Mouse (Mus musculus) layer of hippocampus, postnatal 14 days (tissue): Measurements from ENCODE around the gene Akap2. TPM values are rescaled to one million over a fixed set of nuclear protein-coding genes. Genes with fewer than 3 reads are reported as not detected.
"Not testable (repeated sequence)": the region's sequence is repeated elsewhere in the genome, so short reads cannot be mapped to it uniquely, and the experiment has no call there.

Source experiments
- DNase-seq, 2 experiments: peaks; one replicate each; pipeline ENCODE4 v3.0.0; 2021 to 2022; ENCODE audit warnings: low spot score in 2 of 2, mixed read lengths in 1 of 2
- total RNA-seq, 2 experiments: library from RNA; stranded (reverse); gene quantifications; 2 replicates each; pipeline ENCODE4 v1.2.3; 2021

Akap2 gene
- total RNA-seq, 2 experiments from 2014 or later = 47.1 to 53.1 TPM

DNA sequence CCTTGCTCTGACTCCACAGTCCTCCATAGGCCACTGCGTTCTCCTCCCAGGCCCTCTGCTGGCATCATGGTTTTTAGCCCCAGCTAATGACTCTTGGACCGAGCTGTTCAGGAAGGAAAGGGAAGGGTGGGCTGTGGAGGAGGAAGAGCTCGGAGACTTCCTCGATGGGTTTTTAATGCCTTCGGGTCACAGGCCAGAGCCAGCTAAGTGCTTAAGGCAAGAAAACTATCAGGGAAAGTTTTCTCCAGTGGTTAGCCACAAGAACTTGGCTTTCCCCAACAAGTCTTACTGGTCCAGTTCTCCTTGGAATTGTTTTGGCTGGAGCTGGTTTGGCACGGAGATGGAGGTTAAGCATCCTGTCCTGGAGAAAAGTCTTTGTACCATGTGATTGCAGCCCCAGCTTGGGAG is 142.8 kb downstream of the Akap2 start:
- no peak for DNase-seq

DNA sequence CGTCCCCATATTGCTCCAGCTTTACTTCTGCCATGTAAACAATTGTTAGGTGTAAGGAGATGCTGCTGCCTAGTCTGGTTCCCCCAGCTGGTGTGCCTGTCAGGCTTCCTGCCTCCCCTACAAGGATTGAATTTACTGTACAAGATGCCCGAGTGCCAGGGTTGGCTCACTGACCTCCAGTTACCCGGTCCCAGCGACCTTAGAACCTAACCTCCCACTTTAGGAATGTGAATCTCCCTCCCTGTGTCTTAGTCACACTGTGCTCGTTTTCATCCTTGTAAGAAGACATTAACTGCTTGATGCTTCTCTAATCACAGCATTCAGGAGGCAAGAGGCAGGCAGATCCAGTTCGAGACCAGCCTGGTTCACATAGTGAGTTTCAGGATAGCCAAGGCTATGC is 143.7 kb downstream of the Akap2 start:
- no peak for DNase-seq

DNA sequence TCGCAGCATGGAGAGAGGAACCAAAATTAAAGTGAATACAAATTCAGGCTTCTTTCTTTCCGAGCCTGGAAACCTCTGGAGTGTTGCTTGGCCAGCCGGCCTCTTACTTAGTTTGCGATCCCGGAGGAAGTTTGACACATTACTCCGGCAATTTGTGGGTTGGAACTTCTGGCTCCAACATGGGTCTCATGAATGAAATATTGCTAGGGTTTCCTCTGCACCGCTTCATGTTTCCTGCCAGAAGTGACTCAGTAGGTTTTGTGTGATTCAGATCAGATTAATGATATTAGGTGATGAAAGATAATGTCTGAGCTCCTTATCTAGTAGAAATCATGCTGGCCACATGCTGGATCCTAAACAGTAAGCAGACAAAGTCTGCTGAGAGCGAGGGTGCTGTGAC is 144.4 kb downstream of the Akap2 start:
- no peak for DNase-seq

DNA sequence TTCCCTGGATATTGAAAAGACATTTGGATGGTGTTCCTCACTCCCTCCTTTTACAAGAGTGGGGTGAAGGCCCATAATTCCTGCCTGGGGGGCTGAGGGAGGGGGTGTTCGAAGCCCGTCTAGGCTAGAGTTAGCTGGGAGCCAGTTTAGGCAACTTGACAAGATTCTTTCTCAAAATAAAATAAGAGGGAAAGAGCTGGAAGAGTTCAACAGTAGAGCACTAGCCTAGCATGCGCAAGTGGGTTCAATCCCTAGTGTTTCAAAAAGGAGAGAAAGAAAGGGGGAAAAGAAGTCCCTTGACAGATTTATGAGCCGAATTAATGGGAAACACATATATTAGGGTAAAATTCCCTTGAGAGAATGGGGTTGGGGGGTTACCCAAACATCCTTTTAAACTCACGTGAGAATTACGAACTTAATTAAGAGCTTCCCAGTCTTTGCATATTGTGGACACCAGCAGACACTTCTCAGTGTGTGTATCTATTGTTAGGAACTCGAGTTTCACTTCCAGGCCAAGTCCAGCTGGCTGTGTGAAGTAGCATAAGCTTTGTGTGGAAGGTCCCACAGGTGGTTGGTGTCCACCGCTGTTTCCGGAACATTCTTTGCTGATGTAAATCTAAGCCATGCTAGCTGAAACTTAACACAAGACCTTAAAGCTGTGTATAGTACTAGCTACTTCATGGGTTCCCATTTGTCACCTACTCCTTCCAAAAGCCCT is 145.0 kb downstream of the Akap2 start:
- no peak for DNase-seq

DNA sequence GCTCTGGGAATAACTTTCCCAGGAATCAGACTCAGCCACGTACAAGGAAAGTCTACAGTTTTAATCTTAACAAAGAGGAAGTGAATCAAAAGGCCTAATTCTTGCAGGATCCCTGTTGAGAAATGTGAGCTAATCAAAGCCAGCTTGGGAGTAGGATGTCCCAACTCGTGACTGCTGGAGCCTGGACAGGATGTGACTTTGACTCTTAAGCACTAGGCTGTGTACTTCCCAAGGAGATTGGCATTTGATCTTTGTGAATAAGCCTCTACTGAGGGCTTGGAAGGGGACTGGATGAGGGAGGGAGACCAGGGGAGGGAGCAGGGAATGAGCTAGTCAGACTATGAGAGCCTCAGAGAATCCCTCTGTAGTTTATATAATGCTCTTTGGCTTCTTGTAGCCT is 148.6 kb downstream of the Akap2 start:
- DNase-seq = no peak

DNA sequence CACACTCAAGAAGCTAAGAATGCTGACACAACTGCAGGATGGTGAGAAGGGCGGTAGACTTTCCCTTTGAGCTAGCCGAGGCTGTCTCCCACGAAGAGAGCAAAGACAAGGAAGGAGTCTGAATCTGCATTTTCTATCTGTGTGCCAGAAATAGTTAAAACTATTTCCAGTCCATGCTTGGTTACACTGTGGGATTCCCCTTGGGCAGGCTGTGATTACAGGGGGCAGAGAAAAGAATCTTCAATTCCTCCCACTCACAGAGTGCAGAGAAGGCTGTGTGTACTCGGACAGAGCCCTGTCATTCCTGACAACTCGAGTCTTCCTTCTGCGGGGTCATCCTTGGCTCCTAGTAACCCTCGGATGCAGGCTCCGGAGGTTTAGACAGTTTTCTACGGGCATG is 149.5 kb downstream of the Akap2 start:
- DNase-seq = no peak

DNA sequence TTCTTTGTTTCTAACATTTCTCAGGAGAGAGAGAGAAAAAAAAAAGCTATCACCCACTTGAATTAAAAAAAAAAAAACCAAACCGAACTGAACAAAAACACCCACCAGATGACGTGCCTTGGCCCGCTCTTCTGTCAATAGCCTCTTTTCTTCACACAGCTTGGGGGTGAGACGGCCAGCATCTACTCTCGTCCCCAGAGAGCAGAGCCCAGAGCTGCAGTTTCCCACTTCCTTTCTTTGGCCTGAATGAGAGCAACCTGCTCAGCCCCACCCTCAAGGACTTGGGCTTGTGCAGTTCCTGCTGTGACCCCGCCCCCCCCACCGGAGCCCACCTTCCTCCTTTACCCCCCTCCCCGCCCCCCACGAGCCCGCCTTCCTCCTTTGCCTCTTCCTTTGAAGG is 150.0 kb downstream of the Akap2 start:
- DNase-seq = no peak

DNA sequence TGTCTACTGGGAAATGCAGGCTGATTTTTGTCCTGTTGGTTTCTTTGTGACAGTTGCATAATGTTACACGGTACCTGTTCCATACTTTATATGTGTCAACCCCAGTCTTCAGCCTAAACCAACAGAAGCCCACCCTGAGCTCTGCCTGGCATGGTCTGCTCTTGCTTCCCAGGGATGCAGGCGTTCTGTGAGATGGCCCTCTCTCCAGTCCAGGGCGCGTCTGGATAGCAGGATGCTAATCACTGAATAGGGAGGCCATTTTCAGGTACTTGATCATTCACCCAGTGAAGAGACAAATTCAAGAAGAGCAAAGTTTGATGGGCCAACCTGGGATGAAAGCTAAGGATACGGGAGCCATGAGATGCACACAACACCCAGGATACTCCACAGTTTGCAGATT is 161.7 kb downstream of the Akap2 start:
- no peak for DNase-seq

DNA sequence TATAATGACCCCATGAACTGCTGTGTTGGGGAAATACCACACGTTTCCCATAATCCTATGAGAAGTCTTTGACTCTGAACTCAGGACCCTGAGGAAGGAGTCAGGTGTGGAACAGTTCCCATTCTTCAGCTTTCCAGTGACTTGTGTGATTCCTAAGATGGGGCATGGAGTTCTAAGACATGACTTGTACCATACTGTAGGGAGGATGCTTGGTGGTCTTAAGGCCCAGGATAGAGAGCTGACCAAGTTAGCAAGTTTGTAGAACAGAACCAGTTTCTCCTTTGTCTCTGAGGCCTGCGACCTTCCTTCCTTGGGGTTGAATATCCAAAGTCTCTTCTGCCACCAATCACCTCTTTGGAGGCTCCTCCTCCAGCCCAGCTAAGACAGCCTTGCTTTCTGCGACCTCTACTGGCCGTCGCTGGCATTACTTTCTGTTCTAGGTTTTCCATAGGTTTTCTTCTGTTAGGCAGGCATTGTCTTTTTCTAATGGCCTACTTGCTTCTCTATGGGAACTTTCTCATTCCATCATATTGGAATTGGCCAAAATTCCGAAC is 162.4 kb downstream of the Akap2 start:
- peak; percentile 73 to 74 for DNase-seq

DNA sequence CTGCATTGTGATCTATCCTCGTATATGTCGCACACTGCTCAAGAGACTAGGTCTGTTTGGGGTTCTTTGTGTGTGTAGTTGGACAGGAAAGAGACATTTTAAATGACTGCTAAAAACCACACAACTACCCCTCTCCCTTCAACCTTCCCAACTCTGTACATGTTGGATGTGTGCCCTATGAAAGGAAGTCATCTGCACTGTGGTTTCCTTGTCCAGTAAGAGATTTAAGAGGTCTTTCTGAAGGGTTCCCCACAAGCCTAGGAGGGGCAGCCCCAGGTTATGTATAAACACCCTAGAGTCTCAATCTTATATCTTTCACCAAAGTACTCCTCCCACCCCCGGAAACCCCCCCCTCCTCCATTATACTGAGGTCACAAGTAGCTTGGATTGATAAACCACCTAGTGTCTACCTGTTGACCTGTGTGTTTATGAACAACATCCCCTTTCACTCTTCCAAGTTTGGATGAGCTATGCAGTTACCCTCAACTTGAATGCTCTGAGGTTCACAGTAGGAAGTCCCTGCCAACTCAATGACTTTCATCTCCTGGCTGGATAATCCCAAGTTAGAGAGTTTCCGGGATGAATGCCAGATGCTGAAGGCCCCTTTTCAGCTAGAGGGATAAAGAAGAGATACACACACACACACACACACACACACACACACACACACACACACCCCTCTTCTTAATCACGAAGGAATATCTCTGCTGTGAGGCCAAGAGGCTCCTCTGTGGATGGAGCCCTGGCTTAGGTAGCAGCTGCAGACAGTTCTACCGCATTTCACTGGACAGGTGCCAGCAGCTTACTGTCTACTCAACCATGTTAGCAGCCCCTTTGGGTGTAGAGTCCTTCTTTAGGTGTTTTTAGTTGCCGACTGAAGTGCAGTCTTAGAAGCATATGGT is 166.3 kb downstream of the Akap2 start:
- no peak for DNase-seq

DNA sequence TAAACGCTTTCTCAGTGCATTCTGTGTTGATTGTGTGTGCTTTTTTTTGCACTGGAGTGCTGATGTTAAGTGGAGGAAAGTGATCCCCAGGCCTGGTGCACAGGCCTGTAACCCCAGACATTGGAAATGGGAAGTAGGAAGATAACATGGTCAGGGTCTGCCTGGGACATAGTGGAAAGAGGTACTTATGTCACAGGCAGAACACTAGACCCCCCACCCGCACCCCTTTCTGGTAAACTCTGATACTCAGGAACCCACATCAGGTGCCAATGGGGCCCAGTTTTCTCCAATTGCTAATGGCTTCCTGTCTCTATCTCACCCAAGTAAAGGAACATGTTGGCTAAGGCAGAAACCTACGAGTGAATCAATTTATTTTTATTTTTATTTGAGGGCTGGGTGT is 167.1 kb downstream of the Akap2 start:
- DNase-seq = no peak

DNA sequence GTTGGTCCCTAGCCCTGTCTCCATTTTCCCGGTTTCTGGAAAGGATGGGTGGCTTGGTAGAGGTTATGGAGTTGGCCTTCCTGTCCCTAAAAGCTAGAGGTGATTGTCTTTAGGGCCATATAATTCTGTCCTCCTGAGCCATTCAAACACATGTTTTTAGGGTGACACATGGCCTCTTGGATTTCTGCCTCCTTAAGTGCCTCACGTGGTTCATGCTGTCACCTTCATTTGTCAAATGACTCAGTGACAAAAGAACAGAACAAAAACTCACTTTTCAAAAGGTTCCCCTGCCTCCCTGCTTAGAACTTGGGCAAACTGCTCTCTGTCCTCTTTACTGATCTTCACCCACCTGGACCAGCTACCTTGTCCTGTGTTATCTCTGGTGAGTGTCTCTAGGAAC is 167.7 kb downstream of the Akap2 start:
- DNase-seq = no peak

DNA sequence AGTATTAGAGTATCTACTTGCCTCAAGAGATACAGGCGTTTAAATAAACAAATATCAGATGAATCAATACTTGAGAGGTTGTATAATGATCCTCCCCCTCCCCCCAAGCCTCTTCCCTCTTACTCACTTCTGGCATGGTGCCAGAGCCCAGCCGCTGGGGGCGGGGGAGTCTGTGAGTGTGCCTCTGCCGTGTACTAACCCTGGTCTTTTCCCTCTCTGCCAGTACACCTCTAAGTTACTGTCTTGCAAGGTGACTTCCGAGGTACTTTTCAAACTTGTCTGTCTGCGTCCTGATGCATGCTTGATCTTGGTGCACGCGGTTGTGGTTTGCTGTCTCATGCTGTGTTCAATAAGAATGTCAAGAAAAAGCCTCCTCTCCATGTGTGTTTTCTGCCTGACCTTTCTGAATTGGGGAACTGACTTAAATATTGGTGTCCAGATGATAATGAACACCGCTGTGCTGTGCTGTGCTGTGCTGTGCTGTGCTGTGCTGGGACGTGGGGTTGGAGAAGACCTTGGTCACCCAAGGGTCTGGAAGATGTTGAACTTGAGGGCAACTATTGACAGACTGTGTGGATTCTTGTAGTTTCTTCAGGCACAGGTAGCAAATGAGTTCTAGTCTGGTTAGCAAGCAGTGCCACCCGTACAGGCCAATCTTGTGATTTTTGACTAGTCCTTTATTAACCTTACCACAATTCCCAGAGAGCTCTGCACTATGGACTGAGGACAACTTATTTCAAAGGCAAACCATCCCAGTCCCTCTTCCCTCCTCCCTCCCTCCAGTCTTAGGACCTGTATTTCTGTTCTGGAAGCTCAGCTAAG is 168.8 kb downstream of the Akap2 start:
- no peak for DNase-seq

DNA sequence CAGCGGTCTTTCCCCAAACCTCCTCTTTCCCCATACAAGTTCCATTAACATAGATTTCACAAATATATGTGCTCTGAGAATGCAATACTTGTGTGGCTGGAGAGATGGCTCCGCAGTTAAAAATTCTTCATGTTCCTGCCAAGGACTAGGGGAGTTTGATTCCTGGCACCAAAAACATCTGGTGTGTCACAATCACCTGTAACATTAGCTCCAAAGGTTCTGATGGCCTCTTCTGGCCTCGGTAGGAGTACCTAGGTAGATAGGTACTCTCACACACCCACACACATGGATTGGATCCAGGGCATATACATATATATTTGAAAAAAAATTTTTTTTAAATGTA is 169.4 kb downstream of the Akap2 start:
- DNase-seq = no peak

DNA sequence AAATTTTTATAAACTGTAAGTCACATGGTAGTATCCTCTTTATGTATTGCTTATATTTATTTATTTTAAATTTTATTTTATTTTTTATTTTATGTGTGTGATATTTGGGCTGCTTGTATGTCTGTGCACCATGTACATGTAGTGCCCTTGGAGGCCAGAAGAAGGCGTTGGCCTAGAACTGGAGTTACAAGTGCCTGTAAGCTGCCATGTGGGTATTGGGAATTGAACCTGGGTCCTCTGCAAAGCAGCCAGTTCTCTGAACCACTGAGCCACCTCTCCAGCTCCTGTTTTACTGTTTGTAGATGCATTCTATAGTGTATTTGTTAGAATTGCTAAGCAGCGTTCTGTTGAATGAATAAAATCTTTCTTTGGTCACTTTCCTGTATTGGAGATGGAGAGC is 170.8 kb downstream of the Akap2 start:
- DNase-seq = no peak

DNA sequence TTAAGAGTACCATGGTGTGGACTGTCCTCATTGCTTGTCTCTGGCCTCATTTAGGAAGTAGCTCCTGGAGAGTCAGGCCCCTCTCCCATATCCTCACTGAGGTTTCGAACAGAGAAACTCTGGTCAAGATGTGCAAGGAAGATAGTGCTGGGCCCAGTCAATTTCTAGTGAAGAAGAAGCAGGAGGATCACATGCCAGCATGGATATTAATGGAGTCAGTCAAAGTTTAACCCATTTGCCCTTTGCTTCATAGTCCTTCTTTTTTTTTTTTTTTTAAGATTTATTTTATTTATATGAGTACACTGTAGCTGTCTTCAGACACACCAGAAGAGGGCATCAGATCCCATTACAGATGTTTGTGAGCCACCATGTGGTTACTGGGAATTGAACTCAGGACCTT is 171.5 kb downstream of the Akap2 start:
- not testable (repeated sequence) for DNase-seq

DNA sequence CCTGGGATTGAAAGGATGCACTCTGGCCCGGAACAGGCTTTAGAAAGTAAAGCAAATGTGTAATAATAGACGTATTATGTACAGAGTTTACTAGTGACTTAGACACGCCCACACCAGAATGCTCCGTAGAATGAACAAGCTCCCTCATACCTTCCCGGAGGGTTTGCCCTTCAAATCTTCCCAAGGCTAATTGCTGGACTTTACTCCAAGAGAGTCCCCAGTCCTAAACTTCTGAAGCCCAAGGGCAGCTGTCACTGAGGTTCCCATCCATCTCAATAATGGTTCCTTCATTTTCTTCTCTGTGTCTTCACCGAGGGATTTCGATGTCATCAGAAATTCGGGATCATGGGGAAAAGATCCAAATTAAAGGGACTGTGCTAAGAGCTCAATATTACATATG is 172.3 kb downstream of the Akap2 start:
- no peak for DNase-seq

DNA sequence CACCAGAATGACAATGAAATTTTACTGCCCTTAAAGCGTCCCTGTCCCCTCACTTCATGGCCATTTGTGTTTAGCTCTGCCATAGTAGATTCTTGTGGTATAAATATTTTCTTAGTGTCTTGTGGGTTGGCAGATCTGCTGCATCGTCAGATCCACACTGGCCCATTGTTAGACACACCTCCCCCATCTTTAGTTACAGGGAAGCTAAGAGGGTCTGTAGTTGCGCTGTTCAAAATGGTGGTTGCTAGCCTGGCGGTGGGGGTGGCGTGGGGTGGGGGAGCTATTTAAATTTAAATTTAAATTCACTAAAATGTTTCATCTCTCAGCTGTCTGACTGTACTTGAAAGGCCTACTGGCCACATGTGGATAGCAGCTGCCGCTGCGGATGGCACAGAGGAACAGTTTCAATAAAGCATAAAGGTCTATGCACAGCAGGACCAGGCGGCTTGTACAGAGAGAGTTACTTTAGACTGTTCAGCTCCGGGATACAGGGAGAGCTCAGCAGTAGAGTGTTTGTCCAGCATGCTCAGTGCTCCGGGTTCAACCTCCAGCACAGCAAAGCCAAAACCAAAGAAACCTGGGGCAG is 174.6 kb downstream of the Akap2 start:
- DNase-seq = no peak

DNA sequence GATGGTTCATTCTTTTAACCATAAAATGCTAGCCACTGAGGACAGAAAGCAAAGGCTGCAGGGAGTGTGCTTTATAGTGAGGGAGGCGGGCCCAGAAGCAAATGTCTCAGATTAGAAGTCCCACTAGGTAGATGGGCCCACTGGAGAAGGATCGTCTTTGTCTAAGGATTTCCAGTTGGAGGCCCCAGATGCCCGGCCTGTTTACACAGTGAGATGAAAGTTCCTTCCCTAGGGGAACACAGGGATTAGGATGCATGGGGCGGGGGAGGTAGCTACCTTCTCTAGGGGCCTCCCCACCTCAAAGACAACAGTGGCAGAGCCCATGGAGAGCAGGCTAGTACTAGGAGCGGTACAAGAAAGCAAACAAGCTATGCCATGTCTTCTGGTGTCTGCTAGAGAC is 177.7 kb downstream of the Akap2 start:
- no peak for DNase-seq

DNA sequence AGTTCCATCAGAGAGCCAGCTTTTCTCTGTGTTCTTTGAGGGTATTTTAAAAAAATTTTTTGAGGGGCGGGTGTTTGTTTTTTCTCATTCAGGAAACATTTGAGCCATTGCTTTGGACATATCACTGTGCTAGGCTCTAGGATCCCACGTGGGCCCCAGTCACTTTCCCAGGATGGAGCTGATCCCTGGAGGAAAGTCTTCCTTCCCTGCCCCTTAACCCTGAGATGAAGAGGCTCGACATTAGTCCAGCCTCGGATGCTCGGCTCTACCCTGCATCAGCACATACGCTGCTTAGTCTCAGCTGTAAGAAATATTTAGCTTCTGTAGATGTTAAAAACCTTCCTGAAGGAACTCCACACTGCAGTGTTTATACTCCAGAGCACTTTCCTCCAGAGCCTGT is 178.4 kb downstream of the Akap2 start:
- no peak for DNase-seq

DNA sequence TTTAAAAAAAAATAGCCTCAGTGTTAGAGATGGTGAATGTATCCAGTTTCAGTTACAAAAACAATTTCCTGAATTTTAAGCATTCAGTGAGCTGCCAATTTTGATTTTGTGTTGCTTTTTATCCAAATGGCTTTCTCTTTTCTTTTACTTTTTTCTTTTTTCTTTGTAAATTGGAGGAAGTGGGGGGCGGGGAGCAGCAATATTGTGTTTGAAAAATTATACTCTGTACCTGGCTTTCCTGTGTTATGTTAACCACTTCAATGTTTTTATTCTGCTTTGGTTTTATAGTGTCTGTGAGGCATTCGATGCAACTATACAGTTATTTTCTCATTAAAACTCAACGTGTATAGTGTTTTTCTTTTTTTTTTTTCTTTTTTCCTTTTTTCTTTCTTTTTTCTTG is 179.2 kb downstream of the Akap2 start:
- no peak for DNase-seq
